Mouse (Mus musculus) liver, adult 2 months (tissue): ENCODE results near the gene St7. TPM values are rescaled to one million over a fixed set of nuclear protein-coding genes. Genes with fewer than 3 reads are reported as not detected.

Experiments used
- DNase-seq: peaks from one replicate; pipeline ENCODE4 v3.0.0-alpha.2; 2011; ENCODE audit warnings: low read depth, low spot score; ENCODE audit errors: extremely low read depth
- H3K27ac ChIP-seq: fragments of 200-500 bp; replicated peaks from 2 replicates; pipeline ENCODE4 v1.5.1; 2012; ENCODE audit warnings: low read depth, mild to moderate bottlenecking, control low read depth, inconsistent platforms, low read length; ENCODE audit not compliant: insufficient read depth
- H3K27me3 ChIP-seq: fragments of 200-500 bp; 2 replicates; pipeline ENCODE4 v1.6.1; 2012; ENCODE audit warnings: mild to moderate bottlenecking, moderate library complexity, low read length, inconsistent platforms; ENCODE audit not compliant: control insufficient read depth, insufficient read depth
- H3K36me3 ChIP-seq: fragments of 200-500 bp; 2 replicates; pipeline ENCODE4 v1.6.1; 2012; ENCODE audit warnings: low read length, inconsistent platforms; ENCODE audit not compliant: control insufficient read depth, insufficient read depth
- H3K4me1 ChIP-seq: fragments of 200-500 bp; 2 replicates; pipeline ENCODE4 v1.6.1; 2011; ENCODE audit warnings: low read length; ENCODE audit not compliant: control insufficient read depth, insufficient read depth
- H3K4me3 ChIP-seq: fragments of 200-500 bp; 2 replicates; pipeline ENCODE4 v1.5.1; 2011; ENCODE audit warnings: low read depth, mild to moderate bottlenecking, control low read depth, low read length, moderate library complexity; ENCODE audit not compliant: insufficient read depth
- H3K79me2 ChIP-seq: fragments of 200-500 bp; 2 replicates; pipeline ENCODE4 v1.6.1; 2012; ENCODE audit warnings: inconsistent platforms, mild to moderate bottlenecking, low read length, moderate library complexity; ENCODE audit not compliant: control insufficient read depth, insufficient read depth
- H3K9ac ChIP-seq: fragments of 200-500 bp; 2 replicates; pipeline ENCODE4 v1.6.1; 2012; ENCODE audit warnings: low read depth, mild to moderate bottlenecking, control low read depth, inconsistent platforms, low read length
- CTCF ChIP-seq: fragments of 200-500 bp; IDR thresholded peaks from 2 replicates; pipeline ENCODE4 v1.5.1; 2011; ENCODE audit warnings: low read depth, low read length, control low read depth
- POLR2A ChIP-seq: fragments of 200-500 bp; IDR thresholded peaks from 2 replicates; pipeline ENCODE4 v1.6.1; 2011; ENCODE audit warnings: low read length, control low read depth; ENCODE audit not compliant: insufficient read depth; ENCODE audit errors: extremely low read depth
- WGBS: fragments of 180-500 bp; shearing (Covaris S2); methylation state at CpG from one replicate; pipeline ENCODE4 v1.1.7; 2018; 5-methylcytosine and 5-hydroxymethylcytosine counted together
- polyA plus RNA-seq: library from polyadenylated mRNA; depleted of rRNA; stranded (reverse); fragments of >200 nt; gene quantifications from 2 replicates; pipeline ENCODE4 v1.2.3, GENCODE M21; 2012
- total RNA-seq: library from RNA; depleted of rRNA; stranded (reverse); fragments of >200 nt; gene quantifications from 2 replicates; pipeline ENCODE4 v1.2.3, GENCODE M21; 2014

St7 gene
- total and polyA plus RNA-seq, 2 experiments: 5.7 to 8.8 TPM

- 77% methylated on average over 5 of the region's 5 CpGs for WGBS
- H3K4me1 ChIP-seq: peaks cover 6% of the 10 kb centered on the region
These were observed 39.0 kb downstream of the St7 start for GRCm38 (mm10) chr6:17731694-17732093.

GRCm38 (mm10) chr6:17733951-17734411 is 41.2 kb downstream of the St7 start:
- 59% methylated on average over 8 of the region's 8 CpGs for WGBS

More at GRCm38 (mm10) chr6:17731694-17732093, 39.0 kb downstream of the St7 start:
- peaks cover 10% of the 10 kb centered on the region; the same call in 1 of the 2 replicates for H3K79me2 ChIP-seq
- no peaks in the 10 kb centered on the region for H3K27me3 ChIP-seq
- no peaks in the 10 kb centered on the region for H3K36me3 ChIP-seq
- TF ChIP-seq CTCF (no peak), POLR2A (no peak)
- H3K4me3 ChIP-seq: no peak overlapping the region
- no peak overlapping the region for H3K9ac ChIP-seq
- no peak for DNase-seq
- no peak overlapping the region for H3K27ac ChIP-seq

GRCm38 (mm10) chr6:17737262-17737948 is 44.7 kb downstream of the St7 start:
- TF ChIP-seq CTCF (no peak), POLR2A (no peak)
- no peaks in the 10 kb centered on the region; the same call in 1 of the 2 replicates for H3K4me1 ChIP-seq
- H3K36me3 ChIP-seq: no peaks in the 10 kb centered on the region
- H3K79me2 ChIP-seq: peaks cover 9% of the 10 kb centered on the region; the same call in 1 of the 2 replicates
- no peak overlapping the region for H3K4me3 ChIP-seq
- WGBS: 94% methylated on average over 8 of the region's 8 CpGs
- DNase-seq: no peak
- no peaks in the 10 kb centered on the region for H3K27me3 ChIP-seq
- no peak overlapping the region for H3K9ac ChIP-seq
- no peak overlapping the region for H3K27ac ChIP-seq

More at GRCm38 (mm10) chr6:17733951-17734411, 41.2 kb downstream of the St7 start:
- Histone ChIP-seq H3K4me3 (no peak overlapping the region), H3K79me2 (peaks cover 12% of the 10 kb centered on the region; the same call in 1 of the 2 replicates), H3K9ac (no peak overlapping the region), H3K4me1 (no peaks in the 10 kb centered on the region), H3K27ac (no peak overlapping the region), H3K36me3 (no peaks in the 10 kb centered on the region), H3K27me3 (no peaks in the 10 kb centered on the region)
- TF ChIP-seq POLR2A: no peak
- no peak for TF ChIP-seq CTCF
- DNase-seq: peak; percentile 19

GRCm38 (mm10) chr6:17740128-17740527 is 47.4 kb downstream of the St7 start:
- Histone ChIP-seq H3K36me3 (no peaks in the 10 kb centered on the region), H3K4me3 (no peak overlapping the region), H3K27ac (no peak overlapping the region), H3K9ac (no peak overlapping the region), H3K27me3 (no peaks in the 10 kb centered on the region), H3K79me2 (peaks cover 9% of the 10 kb centered on the region; the same call in 1 of the 2 replicates), H3K4me1 (no peaks in the 10 kb centered on the region; the same call in 1 of the 2 replicates)
- no peak for DNase-seq
- 91% methylated on average over 1 of the region's 1 CpGs for WGBS
- no peak for TF ChIP-seq CTCF
- no peak for TF ChIP-seq POLR2A

GRCm38 (mm10) chr6:17741639-17742038 is 48.9 kb downstream of the St7 start:
- peaks cover 6% of the 10 kb centered on the region; the same call in 1 of the 2 replicates for H3K79me2 ChIP-seq
- TF ChIP-seq CTCF: no peak
- no peak for TF ChIP-seq POLR2A
- DNase-seq: no peak
- no peaks in the 10 kb centered on the region for H3K36me3 ChIP-seq
- no peaks in the 10 kb centered on the region for H3K27me3 ChIP-seq
- no peak overlapping the region for H3K4me3 ChIP-seq
- no peak overlapping the region for H3K9ac ChIP-seq
- WGBS: 96% methylated on average over 6 of the region's 6 CpGs
- no peak overlapping the region for H3K27ac ChIP-seq
- peaks cover 7% of the 10 kb centered on the region for H3K4me1 ChIP-seq

- H3K79me2 ChIP-seq: peaks cover under 1% of the 10 kb centered on the region; the same call in 1 of the 2 replicates
- H3K4me3 ChIP-seq: no peak overlapping the region
- H3K9ac ChIP-seq: no peak overlapping the region
- DNase-seq: no peak
- TF ChIP-seq CTCF (no peak), POLR2A (no peak)
- WGBS: 96% methylated on average over 4 of the region's 4 CpGs
- H3K27me3 ChIP-seq: no peaks in the 10 kb centered on the region
- H3K4me1 ChIP-seq: peaks cover 10% of the 10 kb centered on the region
- no peaks in the 10 kb centered on the region for H3K36me3 ChIP-seq
- H3K27ac ChIP-seq: no peak overlapping the region
These were observed 49.5 kb downstream of the St7 start for GRCm38 (mm10) chr6:17742209-17742608.
